Mouse (Mus musculus) right cerebral cortex, postnatal 10 days (tissue): ENCODE results near the gene Sorcs3.

Source experiments
- DNase-seq, 2 experiments: peaks; one replicate each; pipeline ENCODE4 v3.0.0; 2021; ENCODE audit warnings: low spot score in 2 of 2

Sorcs3 gene

GRCm38 (mm10) chr19:48378006-48378540, 172.2 kb downstream of the Sorcs3 start:
- peak in 1 of 2 experiments; percentile 28 for DNase-seq

- DNase-seq, result peak; percentile 66 to 78
These were observed 185.7 kb downstream of the Sorcs3 start for GRCm38 (mm10) chr19:48391551-48391950.

GRCm38 (mm10) chr19:48404774-48405495, 199.1 kb downstream of the Sorcs3 start:
- DNase-seq, result no peak

GRCm38 (mm10) chr19:48408221-48408620, 202.4 kb downstream of the Sorcs3 start:
- DNase-seq, result no peak

GRCm38 (mm10) chr19:48411332-48411731, 205.5 kb downstream of the Sorcs3 start:
- peak in 1 of 2 experiments; percentile 29 for DNase-seq

- peak in 1 of 2 experiments; percentile 49 for DNase-seq
These were observed 208.0 kb downstream of the Sorcs3 start for GRCm38 (mm10) chr19:48413836-48414235.

GRCm38 (mm10) chr19:48418356-48418755, 212.5 kb downstream of the Sorcs3 start:
- no peak for DNase-seq

- peak; percentile 38 to 39 for DNase-seq
These were observed 223.4 kb downstream of the Sorcs3 start for GRCm38 (mm10) chr19:48429263-48429662.

- peak; percentile 27 to 35 for DNase-seq
These were observed 223.9 kb downstream of the Sorcs3 start for GRCm38 (mm10) chr19:48429755-48430154.

GRCm38 (mm10) chr19:48430328-48430727, 224.5 kb downstream of the Sorcs3 start:
- no peak for DNase-seq

GRCm38 (mm10) chr19:48438450-48438849, 232.6 kb downstream of the Sorcs3 start:
- no peak for DNase-seq

- no peak for DNase-seq
These were observed 255.3 kb downstream of the Sorcs3 start for GRCm38 (mm10) chr19:48461141-48461540.

GRCm38 (mm10) chr19:48462426-48462825, 256.6 kb downstream of the Sorcs3 start:
- DNase-seq, result no peak

GRCm38 (mm10) chr19:48463494-48463893, 257.7 kb downstream of the Sorcs3 start:
- DNase-seq, result peak; percentile 56 to 62

GRCm38 (mm10) chr19:48467471-48467870, 261.6 kb downstream of the Sorcs3 start:
- DNase-seq, result no peak

- no peak for DNase-seq
These were observed 264.1 kb downstream of the Sorcs3 start for GRCm38 (mm10) chr19:48469791-48470410.

GRCm38 (mm10) chr19:48471927-48472326, 266.1 kb downstream of the Sorcs3 start:
- no peak for DNase-seq

GRCm38 (mm10) chr19:48475784-48476410, 270.1 kb downstream of the Sorcs3 start:
- no peak for DNase-seq

- DNase-seq, result no peak
These were observed 273.0 kb downstream of the Sorcs3 start for GRCm38 (mm10) chr19:48478864-48479263.

GRCm38 (mm10) chr19:48482946-48483345, 277.1 kb downstream of the Sorcs3 start:
- no peak for DNase-seq

- no peak for DNase-seq
These were observed 285.3 kb downstream of the Sorcs3 start for GRCm38 (mm10) chr19:48491111-48491510.

GRCm38 (mm10) chr19:48503896-48504620, 298.2 kb downstream of the Sorcs3 start:
- DNase-seq, result no peak
